Mouse (Mus musculus): ENCODE results near the gene Thbs1. TPM values are rescaled to one million over a fixed set of nuclear protein-coding genes. Genes with fewer than 3 reads are reported as not detected.

The Thbs1 gene
- polyA plus RNA-seq, 1 experiment from 2014 or later = 110 TPM

- Histone ChIP-seq H3K4me3 (no peak overlapping the region), H3K4me2 (no peak overlapping the region), H3K27ac (ENCODE audit: poor library complexity, severe bottlenecking) (no peak overlapping the region), H3K9me3 (replicated peaks) (no peaks in the 10 kb centered on the region), H3K9ac (no peak overlapping the region), H3K27me3 (replicated peaks) (no peaks in the 10 kb centered on the region), H3K36me3 (no peaks in the 10 kb centered on the region), H3K4me1 (replicated peaks) (no peaks in the 10 kb centered on the region)
- no peak for ATAC-seq (ENCODE audit: insufficient number of reproducible peaks, low FRiP score)
- 88% methylated on average over 2 of the region's 2 CpGs for WGBS
Measured at GRCm38 (mm10) chr2:118085647-118086046, 26.0 kb upstream of the Thbs1 start.

GRCm38 (mm10) chr2:118087044-118087726 is 24.5 kb upstream of the Thbs1 start:
- H3K4me2 ChIP-seq = no peak overlapping the region
- ATAC-seq (ENCODE audit: insufficient number of reproducible peaks, low FRiP score) = no peak
- no peaks in the 10 kb centered on the region for H3K36me3 ChIP-seq
- H3K27me3 ChIP-seq (replicated peaks) = no peaks in the 10 kb centered on the region
- no peaks in the 10 kb centered on the region for H3K4me1 ChIP-seq (replicated peaks)
- 75% methylated on average over 10 of the region's 10 CpGs for WGBS
- H3K4me3 ChIP-seq = no peak overlapping the region
- no peaks in the 10 kb centered on the region for H3K9me3 ChIP-seq (replicated peaks)
- no peak overlapping the region for H3K27ac ChIP-seq (ENCODE audit: poor library complexity, severe bottlenecking)
- no peak overlapping the region for H3K9ac ChIP-seq

GRCm38 (mm10) chr2:118091226-118091625 is 20.4 kb upstream of the Thbs1 start:
- WGBS = 79% methylated on average over 5 of the region's 5 CpGs
- no peak overlapping the region for H3K4me2 ChIP-seq
- no peak for ATAC-seq (ENCODE audit: insufficient number of reproducible peaks, low FRiP score)
- H3K4me3 ChIP-seq = no peak overlapping the region
- no peaks in the 10 kb centered on the region for H3K27me3 ChIP-seq (replicated peaks)
- no peak overlapping the region for H3K27ac ChIP-seq (ENCODE audit: poor library complexity, severe bottlenecking)
- no peaks in the 10 kb centered on the region for H3K4me1 ChIP-seq (replicated peaks)
- H3K36me3 ChIP-seq = no peaks in the 10 kb centered on the region
- no peaks in the 10 kb centered on the region for H3K9me3 ChIP-seq (replicated peaks)
- no peak overlapping the region for H3K9ac ChIP-seq

- no peak for ATAC-seq (ENCODE audit: insufficient number of reproducible peaks, low FRiP score)
Measured at GRCm38 (mm10) chr2:118099104-118099503, 12.6 kb upstream of the Thbs1 start.

GRCm38 (mm10) chr2:118102169-118102568 is 9.5 kb upstream of the Thbs1 start:
- Histone ChIP-seq H3K4me1 (replicated peaks) (peaks cover 3% of the 10 kb centered on the region; the same call in 1 of the 2 replicates), H3K36me3 (no peaks in the 10 kb centered on the region), H3K4me2 (no peak overlapping the region), H3K27me3 (replicated peaks) (no peaks in the 10 kb centered on the region), H3K4me3 (no peak overlapping the region), H3K9me3 (replicated peaks) (no peaks in the 10 kb centered on the region), H3K9ac (no peak overlapping the region), H3K27ac (ENCODE audit: poor library complexity, severe bottlenecking) (no peak overlapping the region)
- 74% methylated on average over 4 of the region's 4 CpGs for WGBS
- ATAC-seq (ENCODE audit: insufficient number of reproducible peaks, low FRiP score) = no peak

More at GRCm38 (mm10) chr2:118099104-118099503, 12.6 kb upstream of the Thbs1 start:
- peaks cover 3% of the 10 kb centered on the region; the same call in 1 of the 2 replicates for H3K4me1 ChIP-seq (replicated peaks)
- no peak overlapping the region for H3K4me3 ChIP-seq
- no peak overlapping the region for H3K4me2 ChIP-seq
- no peak overlapping the region for H3K9ac ChIP-seq
- no peak overlapping the region for H3K27ac ChIP-seq (ENCODE audit: poor library complexity, severe bottlenecking)
- 71% methylated on average over 4 of the region's 4 CpGs for WGBS
- H3K9me3 ChIP-seq (replicated peaks) = no peaks in the 10 kb centered on the region
- no peaks in the 10 kb centered on the region for H3K36me3 ChIP-seq
- H3K27me3 ChIP-seq (replicated peaks) = no peaks in the 10 kb centered on the region

GRCm38 (mm10) chr2:118110225-118110915 is 1.3 kb upstream of the Thbs1 start:
- 0 out of 2 replicates have a peak, but pooled peaks cover under 1% of the 10 kb centered on the region for H3K36me3 ChIP-seq
- 0 out of 2 replicates have a peak overlapping the region, but pooled peaks have one; percentile 8 for H3K27ac ChIP-seq (ENCODE audit: poor library complexity, severe bottlenecking)
- H3K27me3 ChIP-seq (replicated peaks) = no peaks in the 10 kb centered on the region
- peak overlapping the region; percentile 75 for H3K4me2 ChIP-seq
- no peak overlapping the region for H3K9ac ChIP-seq
- peaks cover 26% of the 10 kb centered on the region for H3K4me1 ChIP-seq (replicated peaks)
- 20% methylated on average over 17 of the region's 17 CpGs for WGBS
- H3K9me3 ChIP-seq (replicated peaks) = no peaks in the 10 kb centered on the region
- peak overlapping the region; percentile 55 for H3K4me3 ChIP-seq
- ATAC-seq (ENCODE audit: insufficient number of reproducible peaks, low FRiP score) = no peak

- H3K4me1 ChIP-seq (replicated peaks) = peaks cover 26% of the 10 kb centered on the region
- under 1% methylated on average over 16 of the region's 16 CpGs for WGBS
- H3K9me3 ChIP-seq (replicated peaks) = no peaks in the 10 kb centered on the region
- ATAC-seq (ENCODE audit: insufficient number of reproducible peaks, low FRiP score) = peak; percentile 76
- peak overlapping the region; percentile 71 for H3K27ac ChIP-seq (ENCODE audit: poor library complexity, severe bottlenecking)
- peaks cover 8% of the 10 kb centered on the region; the same call in 1 of the 2 replicates for H3K36me3 ChIP-seq
- peak overlapping the region; percentile 75 for H3K4me2 ChIP-seq
- no peaks in the 10 kb centered on the region for H3K27me3 ChIP-seq (replicated peaks)
- peak overlapping the region; percentile 55 for H3K4me3 ChIP-seq
- peak overlapping the region; percentile 64 for H3K9ac ChIP-seq
Measured at GRCm38 (mm10) chr2:118111116-118111487, 574 bp upstream of the Thbs1 start.

GRCm38 (mm10) chr2:118112438-118112837 is 762 bp downstream of the Thbs1 start:
- WGBS = 11% methylated on average over 5 of the region's 5 CpGs
- no peak overlapping the region for H3K27ac ChIP-seq (ENCODE audit: poor library complexity, severe bottlenecking)
- no peak for ATAC-seq (ENCODE audit: insufficient number of reproducible peaks, low FRiP score)
- peaks cover 19% of the 10 kb centered on the region for H3K36me3 ChIP-seq
- H3K9me3 ChIP-seq (replicated peaks) = no peaks in the 10 kb centered on the region
- peak overlapping the region; percentile 64 for H3K9ac ChIP-seq
- H3K4me1 ChIP-seq (replicated peaks) = peaks cover 31% of the 10 kb centered on the region
- peak overlapping the region; percentile 75 for H3K4me2 ChIP-seq
- H3K4me3 ChIP-seq = peak overlapping the region; percentile 55
- no peaks in the 10 kb centered on the region for H3K27me3 ChIP-seq (replicated peaks)

- no peaks in the 10 kb centered on the region for H3K9me3 ChIP-seq (replicated peaks)
- H3K36me3 ChIP-seq = peaks cover 25% of the 10 kb centered on the region
- peak overlapping the region; percentile 53 for H3K27ac ChIP-seq (ENCODE audit: poor library complexity, severe bottlenecking)
- no peak for ATAC-seq (ENCODE audit: insufficient number of reproducible peaks, low FRiP score)
- peak overlapping the region; percentile 64 for H3K9ac ChIP-seq
- H3K4me2 ChIP-seq = peak overlapping the region; percentile 75
- H3K27me3 ChIP-seq (replicated peaks) = no peaks in the 10 kb centered on the region
- WGBS = 39% methylated on average over 21 of the region's 21 CpGs
- peak overlapping the region; percentile 55 for H3K4me3 ChIP-seq
- H3K4me1 ChIP-seq (replicated peaks) = peaks cover 31% of the 10 kb centered on the region
Measured at GRCm38 (mm10) chr2:118112846-118113479, 1.3 kb downstream of the Thbs1 start.

- H3K9ac ChIP-seq = no peak overlapping the region; the same call in 1 of the 2 replicates
- H3K27me3 ChIP-seq (replicated peaks) = no peaks in the 10 kb centered on the region
- peaks cover 31% of the 10 kb centered on the region for H3K4me1 ChIP-seq (replicated peaks)
- H3K36me3 ChIP-seq = peaks cover 35% of the 10 kb centered on the region
- no peak overlapping the region for H3K27ac ChIP-seq (ENCODE audit: poor library complexity, severe bottlenecking)
- 56% methylated on average over 8 of the region's 8 CpGs for WGBS
- no peaks in the 10 kb centered on the region for H3K9me3 ChIP-seq (replicated peaks)
- peak overlapping the region; percentile 55 for H3K4me3 ChIP-seq
- H3K4me2 ChIP-seq = peak overlapping the region; percentile 75
- ATAC-seq (ENCODE audit: insufficient number of reproducible peaks, low FRiP score) = no peak
Measured at GRCm38 (mm10) chr2:118113808-118114524, 2.3 kb downstream of the Thbs1 start.
